Mouse (Mus musculus): ENCODE results near the gene Zbtb20.

GRCm38 (mm10) chr16:42919992-42920760 lies 44.5 kb downstream of the Zbtb20 start:
- TF ChIP-seq CTCF (IDR thresholded peaks at IDR 0.05; ENCODE audit: low read depth, low read length) (no peak), GATA1 (IDR thresholded peaks at IDR 0.05; ENCODE audit: borderline replicate concordance, low read length) (no peak), POLR2AphosphoS5 (IDR thresholded peaks at IDR 0.05; ENCODE audit: insufficient replicate concordance, low read depth, low read length) (no peak), GATA2 (IDR thresholded peaks at IDR 0.05; ENCODE audit: borderline replicate concordance, low read depth, low read length) (no peak)

Measured in G1E (cell line).